Mouse (Mus musculus): ENCODE data around the gene Arsa. TPM values are rescaled to one million over a fixed set of nuclear protein-coding genes. Genes with fewer than 3 reads are reported as not detected.
A peak's percentile ranks its signal among the peaks of the same experiment; 100 is the strongest.

The Arsa gene
- polyA plus RNA-seq, 1 experiment from 2014 or later = 13.0 TPM

GRCm38 (mm10) chr15:89480584-89480983 is 3.4 kb upstream of the Arsa start:
- H3K9ac ChIP-seq (ENCODE audit: low read depth, low read length) = no peak overlapping the region
- no peak for TF ChIP-seq CTCF (IDR thresholded peaks at IDR 0.05; ENCODE audit: low read depth)
- peak; percentile 7; the same call in 1 of the 2 replicates for ATAC-seq (replicated peaks; ENCODE audit: low FRiP score, low read depth)
- H3K36me3 ChIP-seq (ENCODE audit: insufficient read depth, low read length) = no peaks in the 10 kb centered on the region
- H3K9me3 ChIP-seq (replicated peaks; ENCODE audit: low read length) = no peaks in the 10 kb centered on the region
- peak overlapping the region; percentile 51 for H3K27ac ChIP-seq
- H3K4me3 ChIP-seq (replicated peaks; ENCODE audit: low read depth, low read length) = no peak overlapping the region
- 52% methylated on average over 8 of the region's 8 CpGs for WGBS
- peak; percentile 31 for DNase-seq (ENCODE audit: low spot score)
- H3K27me3 ChIP-seq (ENCODE audit: insufficient read depth, low read length) = no peaks in the 10 kb centered on the region
- H3K4me1 ChIP-seq (replicated peaks; ENCODE audit: insufficient read depth, low read length) = no peaks in the 10 kb centered on the region
- H3K4me2 ChIP-seq (ENCODE audit: low read length) = no peak overlapping the region

GRCm38 (mm10) chr15:89478622-89479021 is 1.4 kb upstream of the Arsa start:
- Histone ChIP-seq H3K4me3 (replicated peaks; ENCODE audit: low read depth, low read length) (no peak overlapping the region), H3K36me3 (ENCODE audit: insufficient read depth, low read length) (no peaks in the 10 kb centered on the region), H3K9me3 (replicated peaks; ENCODE audit: low read length) (no peaks in the 10 kb centered on the region), H3K4me1 (replicated peaks; ENCODE audit: insufficient read depth, low read length) (no peaks in the 10 kb centered on the region), H3K9ac (ENCODE audit: low read depth, low read length) (no peak overlapping the region), H3K27me3 (ENCODE audit: insufficient read depth, low read length) (no peaks in the 10 kb centered on the region), H3K27ac (no peak overlapping the region), H3K4me2 (ENCODE audit: low read length) (no peak overlapping the region)
- TF ChIP-seq CTCF (IDR thresholded peaks at IDR 0.05; ENCODE audit: low read depth) = no peak
- DNase-seq (ENCODE audit: low spot score) (no peak), ATAC-seq (replicated peaks; ENCODE audit: low FRiP score, low read depth) (no peak)
- WGBS = 81% methylated on average over 3 of the region's 3 CpGs

- Histone ChIP-seq H3K4me3 (replicated peaks; ENCODE audit: low read depth, low read length) (no peak overlapping the region), H3K4me1 (replicated peaks; ENCODE audit: insufficient read depth, low read length) (no peaks in the 10 kb centered on the region), H3K27me3 (ENCODE audit: insufficient read depth, low read length) (no peaks in the 10 kb centered on the region), H3K36me3 (ENCODE audit: insufficient read depth, low read length) (no peaks in the 10 kb centered on the region), H3K9ac (ENCODE audit: low read depth, low read length) (no peak overlapping the region), H3K9me3 (replicated peaks; ENCODE audit: low read length) (no peaks in the 10 kb centered on the region), H3K4me2 (ENCODE audit: low read length) (0 out of 2 replicates have a peak overlapping the region, but pooled peaks have one; percentile 7), H3K27ac (peak overlapping the region; percentile 75; the same call in 1 of the 2 replicates)
- TF ChIP-seq CTCF (IDR thresholded peaks at IDR 0.05; ENCODE audit: low read depth) = no peak
- ATAC-seq (replicated peaks; ENCODE audit: low FRiP score, low read depth) = no peak
- no peak for DNase-seq (ENCODE audit: low spot score)
- WGBS = 52% methylated on average over 8 of the region's 8 CpGs
These were observed 581 bp upstream of the Arsa start for GRCm38 (mm10) chr15:89477806-89478205.

- no peaks in the 10 kb centered on the region for H3K4me1 ChIP-seq (replicated peaks; ENCODE audit: insufficient read depth, low read length)
- 4% methylated on average over 5 of the region's 5 CpGs for WGBS
- peak overlapping the region; percentile 75 for H3K27ac ChIP-seq
- H3K9me3 ChIP-seq (replicated peaks; ENCODE audit: low read length) = no peaks in the 10 kb centered on the region
- peak overlapping the region; percentile 49 for H3K4me3 ChIP-seq (replicated peaks; ENCODE audit: low read depth, low read length)
- H3K4me2 ChIP-seq (ENCODE audit: low read length) = peak overlapping the region; percentile 73
- ATAC-seq (replicated peaks; ENCODE audit: low FRiP score, low read depth) (no peak), DNase-seq (ENCODE audit: low spot score) (no peak)
- no peaks in the 10 kb centered on the region for H3K27me3 ChIP-seq (ENCODE audit: insufficient read depth, low read length)
- no peaks in the 10 kb centered on the region for H3K36me3 ChIP-seq (ENCODE audit: insufficient read depth, low read length)
- peak overlapping the region; percentile 64 for H3K9ac ChIP-seq (ENCODE audit: low read depth, low read length)
- TF ChIP-seq CTCF (IDR thresholded peaks at IDR 0.05; ENCODE audit: low read depth) = no peak
These were observed 780 bp downstream of the Arsa start for GRCm38 (mm10) chr15:89476475-89476815.

- Histone ChIP-seq H3K9me3 (replicated peaks; ENCODE audit: low read length) (no peaks in the 10 kb centered on the region), H3K4me3 (replicated peaks; ENCODE audit: low read depth, low read length) (peak overlapping the region; percentile 49), H3K27ac (peak overlapping the region; percentile 75), H3K4me1 (replicated peaks; ENCODE audit: insufficient read depth, low read length) (no peaks in the 10 kb centered on the region), H3K4me2 (ENCODE audit: low read length) (peak overlapping the region; percentile 73), H3K9ac (ENCODE audit: low read depth, low read length) (peak overlapping the region; percentile 64), H3K27me3 (ENCODE audit: insufficient read depth, low read length) (no peaks in the 10 kb centered on the region), H3K36me3 (ENCODE audit: insufficient read depth, low read length) (no peaks in the 10 kb centered on the region)
- no peak for TF ChIP-seq CTCF (IDR thresholded peaks at IDR 0.05; ENCODE audit: low read depth)
- DNase-seq (ENCODE audit: low spot score) = peak; percentile 94
- WGBS = 9% methylated on average over 44 of the region's 44 CpGs
- peak; percentile 96 for ATAC-seq (replicated peaks; ENCODE audit: low FRiP score, low read depth)
These were observed 1.4 kb downstream of the Arsa start for GRCm38 (mm10) chr15:89475611-89476474.

GRCm38 (mm10) chr15:89475293-89475600 is 2.0 kb downstream of the Arsa start:
- Histone ChIP-seq H3K9me3 (replicated peaks; ENCODE audit: low read length) (no peaks in the 10 kb centered on the region), H3K4me3 (replicated peaks; ENCODE audit: low read depth, low read length) (no peak overlapping the region; the same call in 1 of the 2 replicates), H3K27ac (no peak overlapping the region), H3K9ac (ENCODE audit: low read depth, low read length) (peak overlapping the region; percentile 64; the same call in 1 of the 2 replicates), H3K36me3 (ENCODE audit: insufficient read depth, low read length) (no peaks in the 10 kb centered on the region), H3K4me2 (ENCODE audit: low read length) (peak overlapping the region; percentile 73), H3K27me3 (ENCODE audit: insufficient read depth, low read length) (no peaks in the 10 kb centered on the region), H3K4me1 (replicated peaks; ENCODE audit: insufficient read depth, low read length) (no peaks in the 10 kb centered on the region)
- no peak for TF ChIP-seq CTCF (IDR thresholded peaks at IDR 0.05; ENCODE audit: low read depth)
- DNase-seq (ENCODE audit: low spot score) (no peak), ATAC-seq (replicated peaks; ENCODE audit: low FRiP score, low read depth) (no peak)
- 90% methylated on average over 7 of the region's 7 CpGs for WGBS
